Mouse (Mus musculus): ENCODE data around the gene Mutyh. TPM values are rescaled to one million over a fixed set of nuclear protein-coding genes. Genes with fewer than 3 reads are reported as not detected.

The Mutyh gene
- polyA plus RNA-seq, 1 experiment: 5.7 TPM

DNA sequence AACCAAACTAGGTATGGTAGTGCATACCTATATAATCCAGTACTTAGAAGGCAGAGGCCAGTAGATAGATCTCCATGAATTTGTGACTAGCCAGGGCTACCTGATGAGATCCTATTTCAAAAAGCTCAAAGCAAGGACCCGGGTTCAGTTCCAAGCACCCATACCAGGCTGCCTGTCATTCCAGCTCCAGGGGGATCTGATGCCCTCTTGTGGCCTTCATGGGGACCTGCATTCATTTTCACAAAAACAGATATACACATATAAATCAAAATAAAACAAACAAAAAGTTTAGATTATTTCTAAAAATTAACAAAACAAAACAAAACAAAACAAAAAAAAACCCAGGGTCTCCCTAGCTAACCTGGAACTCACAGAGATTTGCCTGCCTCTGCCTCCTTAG, 20.9 kb upstream of the Mutyh start:
- no peaks in the 10 kb centered on the region; the same call in 1 of the 2 replicates for H3K4me1 ChIP-seq (ENCODE audit: control insufficient read depth, insufficient read depth, low read length)

DNA sequence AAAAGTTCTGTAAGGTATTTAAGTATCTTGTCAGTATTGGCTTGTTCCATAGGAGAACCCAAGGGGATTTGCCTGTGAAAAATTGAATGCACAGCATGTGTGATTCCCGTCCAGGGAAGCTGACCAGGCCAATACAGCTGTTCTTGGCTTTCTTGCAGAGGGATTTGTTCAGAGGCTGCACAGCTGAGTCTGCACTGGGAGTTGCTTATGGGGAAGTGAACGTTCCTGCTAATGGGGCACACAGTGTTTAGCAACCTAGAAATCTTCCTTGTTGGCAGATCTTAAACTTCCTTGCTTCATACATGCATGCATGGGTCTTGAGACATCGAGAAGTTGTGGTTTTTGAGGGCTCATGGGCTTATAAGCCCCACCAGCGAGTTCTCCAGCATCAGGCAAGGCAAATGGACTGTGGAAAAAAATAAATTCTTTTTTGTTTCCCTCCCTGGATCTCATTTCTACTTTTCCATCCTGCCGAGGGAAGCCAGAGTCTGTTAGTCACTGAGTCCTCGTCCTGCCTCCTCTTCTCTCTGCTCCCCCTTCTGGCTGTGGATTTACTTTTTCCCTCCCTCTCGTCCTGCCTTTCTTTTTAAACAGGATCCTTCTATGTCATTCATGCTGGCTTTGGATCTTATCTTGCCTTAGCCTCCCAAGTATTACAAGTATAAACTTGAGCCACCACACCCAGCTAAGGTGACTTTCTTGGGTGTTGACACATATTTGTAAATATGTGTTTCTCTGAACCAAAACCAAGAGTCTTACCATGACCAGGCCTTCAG, 19.4 kb upstream of the Mutyh start:
- no peak for TF ChIP-seq POLR2A (IDR thresholded peaks at IDR 0.05; ENCODE audit: extremely low read depth, insufficient read depth, low read length)
- TF ChIP-seq CTCF (IDR thresholded peaks at IDR 0.05; ENCODE audit: extremely low read depth, insufficient read depth, low read length): peak; percentile 30; the same call in 1 of the 2 replicates
- H3K27ac ChIP-seq (ENCODE audit: insufficient read depth, low read length): no peak overlapping the region

More for the DNA sequence above, 20.9 kb upstream of the Mutyh start:
- H3K27ac ChIP-seq (ENCODE audit: insufficient read depth, low read length): no peak overlapping the region
- no peak for TF ChIP-seq POLR2A (IDR thresholded peaks at IDR 0.05; ENCODE audit: extremely low read depth, insufficient read depth, low read length)
- TF ChIP-seq CTCF (IDR thresholded peaks at IDR 0.05; ENCODE audit: extremely low read depth, insufficient read depth, low read length): no peak
- no peak overlapping the region for H3K4me3 ChIP-seq (ENCODE audit: insufficient read depth, low read length)

DNA sequence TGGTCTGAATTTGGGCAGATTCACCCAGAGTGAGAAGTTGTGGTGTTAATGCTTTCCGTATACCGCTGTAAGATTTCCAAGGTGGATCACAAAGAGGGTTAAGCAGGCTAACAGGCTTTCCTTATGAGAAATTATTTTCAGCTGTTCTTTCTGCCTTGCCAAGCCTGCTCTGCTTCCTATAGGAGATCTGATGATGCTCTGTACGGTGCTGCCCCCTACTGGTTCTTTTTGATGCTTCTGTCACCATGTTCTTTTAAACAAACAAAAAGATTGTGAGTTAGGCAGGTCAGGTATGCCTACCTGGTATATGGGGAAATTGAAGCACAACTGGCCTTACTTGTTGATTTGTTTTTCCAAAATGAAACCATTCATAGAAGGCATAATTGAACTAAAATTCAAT, 18.6 kb upstream of the Mutyh start:
- no peak overlapping the region for H3K27ac ChIP-seq (ENCODE audit: insufficient read depth, low read length)
- H3K4me1 ChIP-seq (ENCODE audit: control insufficient read depth, insufficient read depth, low read length): no peaks in the 10 kb centered on the region; the same call in 1 of the 2 replicates
- no peak overlapping the region for H3K4me3 ChIP-seq (ENCODE audit: insufficient read depth, low read length)
- TF ChIP-seq CTCF (IDR thresholded peaks at IDR 0.05; ENCODE audit: extremely low read depth, insufficient read depth, low read length): peak; percentile 84
- no peak for TF ChIP-seq POLR2A (IDR thresholded peaks at IDR 0.05; ENCODE audit: extremely low read depth, insufficient read depth, low read length)

More for the DNA sequence above, 19.4 kb upstream of the Mutyh start:
- no peaks in the 10 kb centered on the region; the same call in 1 of the 2 replicates for H3K4me1 ChIP-seq (ENCODE audit: control insufficient read depth, insufficient read depth, low read length)
- no peak overlapping the region for H3K4me3 ChIP-seq (ENCODE audit: insufficient read depth, low read length)

DNA sequence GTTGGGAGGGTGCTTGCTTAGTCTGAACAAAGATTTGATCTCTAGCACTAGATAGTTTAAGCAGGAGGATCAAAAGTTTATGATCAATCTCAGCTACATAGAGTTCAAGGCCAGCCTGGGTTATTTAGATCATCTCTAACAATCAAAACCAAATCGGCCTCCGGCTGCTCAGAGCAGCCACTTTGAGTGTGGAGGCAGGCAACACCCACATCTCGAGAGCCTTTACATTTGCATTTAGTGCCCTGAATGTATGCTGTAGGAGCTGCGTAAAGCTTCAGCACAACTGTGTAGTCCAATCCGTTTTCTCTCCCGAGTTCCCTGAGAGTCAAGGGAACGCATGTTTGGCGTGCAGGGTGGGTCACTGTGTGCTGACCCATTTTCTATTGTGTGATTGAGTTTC, 15.1 kb upstream of the Mutyh start:
- Histone ChIP-seq H3K27ac (ENCODE audit: insufficient read depth, low read length) (no peak overlapping the region), H3K4me1 (ENCODE audit: control insufficient read depth, insufficient read depth, low read length) (no peaks in the 10 kb centered on the region; the same call in 1 of the 2 replicates), H3K4me3 (ENCODE audit: insufficient read depth, low read length) (no peak overlapping the region)
- no peak for TF ChIP-seq POLR2A (IDR thresholded peaks at IDR 0.05; ENCODE audit: extremely low read depth, insufficient read depth, low read length)
- no peak for TF ChIP-seq CTCF (IDR thresholded peaks at IDR 0.05; ENCODE audit: extremely low read depth, insufficient read depth, low read length)

DNA sequence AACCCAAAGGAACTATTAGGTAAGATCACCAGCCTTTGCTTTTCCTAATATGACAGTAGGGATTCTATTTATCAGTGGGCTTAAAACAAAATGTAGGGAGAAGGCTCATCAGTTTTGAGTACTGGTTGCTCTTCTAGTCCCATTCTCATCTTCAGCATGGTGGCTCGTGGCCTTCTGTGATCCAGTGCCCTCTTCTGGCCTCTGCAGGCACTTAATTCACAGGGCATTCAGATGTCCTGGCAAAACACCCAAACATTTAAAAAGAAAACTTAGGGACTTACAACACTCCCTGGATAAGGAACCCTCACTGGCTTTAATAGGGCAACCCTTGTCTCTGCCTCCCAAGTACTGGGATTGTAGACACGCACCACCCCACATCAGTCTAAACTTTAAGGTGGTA, 13.2 kb upstream of the Mutyh start:
- Histone ChIP-seq H3K4me3 (ENCODE audit: insufficient read depth, low read length) (no peak overlapping the region), H3K4me1 (ENCODE audit: control insufficient read depth, insufficient read depth, low read length) (no peaks in the 10 kb centered on the region), H3K27ac (ENCODE audit: insufficient read depth, low read length) (no peak overlapping the region)
- 0 out of 2 replicates have a peak, but pooled peaks have one; percentile 3 for TF ChIP-seq CTCF (IDR thresholded peaks at IDR 0.05; ENCODE audit: extremely low read depth, insufficient read depth, low read length)
- no peak for TF ChIP-seq POLR2A (IDR thresholded peaks at IDR 0.05; ENCODE audit: extremely low read depth, insufficient read depth, low read length)

DNA sequence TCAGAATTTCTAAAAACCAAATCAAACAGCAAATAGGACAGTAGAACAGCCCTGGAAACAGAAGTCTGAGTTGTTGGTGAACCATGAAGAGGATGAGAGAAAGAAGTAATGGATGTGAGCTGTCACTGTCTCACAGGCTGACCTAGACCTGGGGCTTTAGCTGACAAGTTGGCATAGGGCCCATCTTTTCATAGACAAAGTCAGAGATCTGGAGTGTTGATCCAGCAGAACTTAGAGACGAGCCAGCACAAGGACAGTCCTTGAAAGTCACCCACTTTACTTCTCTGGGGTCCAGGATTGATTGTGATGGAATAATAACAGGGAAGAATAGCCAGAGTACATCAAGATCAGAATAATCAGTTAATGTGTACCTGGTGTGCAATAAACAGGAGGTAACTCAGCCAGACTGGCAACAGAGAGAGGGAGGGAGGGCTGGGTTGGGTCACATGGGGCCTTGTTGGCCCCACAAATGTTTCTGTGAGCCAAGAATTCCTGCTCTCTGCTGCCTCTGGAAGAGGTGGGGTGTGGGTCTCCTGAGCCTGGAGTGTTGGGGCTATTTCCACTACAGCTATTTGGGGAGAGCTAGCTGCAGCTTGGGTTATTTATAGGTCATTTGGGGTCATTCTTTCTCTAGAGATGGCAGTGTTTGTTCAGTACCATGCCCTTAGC, 10.9 kb upstream of the Mutyh start:
- H3K4me1 ChIP-seq (ENCODE audit: control insufficient read depth, insufficient read depth, low read length): no peaks in the 10 kb centered on the region
- H3K27ac ChIP-seq (ENCODE audit: insufficient read depth, low read length): no peak overlapping the region
- no peak overlapping the region for H3K4me3 ChIP-seq (ENCODE audit: insufficient read depth, low read length)
- TF ChIP-seq POLR2A (IDR thresholded peaks at IDR 0.05; ENCODE audit: extremely low read depth, insufficient read depth, low read length) (no peak), CTCF (IDR thresholded peaks at IDR 0.05; ENCODE audit: extremely low read depth, insufficient read depth, low read length) (no peak)

DNA sequence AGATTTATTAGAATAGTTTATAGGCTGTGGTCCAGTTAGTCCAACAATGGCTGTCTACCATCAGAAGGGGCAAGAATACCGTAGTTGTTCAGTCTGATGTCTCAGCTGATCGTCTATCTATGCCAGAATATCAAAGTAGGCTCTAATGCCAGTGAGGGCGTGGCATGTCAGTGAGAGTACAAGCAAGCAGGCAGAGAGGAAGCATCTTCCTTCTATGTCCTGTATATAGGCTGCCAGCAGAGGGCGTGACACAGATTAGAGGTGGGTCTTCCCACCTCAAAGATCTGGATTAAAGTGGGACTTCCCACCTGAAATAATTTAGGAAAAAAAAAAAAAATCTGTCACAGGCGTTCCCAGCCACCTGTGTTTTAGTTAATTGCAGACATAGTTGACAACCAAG, 7.6 kb upstream of the Mutyh start:
- TF ChIP-seq CTCF (IDR thresholded peaks at IDR 0.05; ENCODE audit: extremely low read depth, insufficient read depth, low read length): peak; percentile 34
- TF ChIP-seq POLR2A (IDR thresholded peaks at IDR 0.05; ENCODE audit: extremely low read depth, insufficient read depth, low read length): no peak
- Histone ChIP-seq H3K27ac (ENCODE audit: insufficient read depth, low read length) (no peak overlapping the region), H3K4me1 (ENCODE audit: control insufficient read depth, insufficient read depth, low read length) (no peaks in the 10 kb centered on the region), H3K4me3 (ENCODE audit: insufficient read depth, low read length) (no peak overlapping the region)

DNA sequence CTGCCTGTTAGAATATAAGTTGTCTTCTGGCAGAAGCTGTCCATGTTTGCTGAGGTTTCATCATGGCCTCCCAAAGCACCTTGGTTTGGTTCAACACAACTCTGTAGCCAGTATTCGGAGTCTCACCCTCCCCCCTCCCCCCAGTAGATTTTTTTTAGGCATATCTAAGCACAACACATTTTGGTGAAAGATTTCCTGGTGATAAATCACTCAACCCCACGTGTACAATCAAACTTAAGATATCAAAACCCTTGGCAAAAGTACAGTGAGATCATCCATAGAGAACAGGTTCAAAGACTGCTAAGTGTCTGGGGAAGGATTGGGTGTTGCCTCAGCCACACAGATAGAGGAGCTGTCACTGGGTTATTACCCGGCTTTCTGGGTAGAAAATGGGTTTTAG, 3.5 kb downstream of the Mutyh start:
- TF ChIP-seq POLR2A (IDR thresholded peaks at IDR 0.05; ENCODE audit: extremely low read depth, insufficient read depth, low read length) (no peak), CTCF (IDR thresholded peaks at IDR 0.05; ENCODE audit: extremely low read depth, insufficient read depth, low read length) (no peak)
- 0 out of 2 replicates have a peak, but pooled peaks cover 2% of the 10 kb centered on the region for H3K4me1 ChIP-seq (ENCODE audit: control insufficient read depth, insufficient read depth, low read length)

DNA sequence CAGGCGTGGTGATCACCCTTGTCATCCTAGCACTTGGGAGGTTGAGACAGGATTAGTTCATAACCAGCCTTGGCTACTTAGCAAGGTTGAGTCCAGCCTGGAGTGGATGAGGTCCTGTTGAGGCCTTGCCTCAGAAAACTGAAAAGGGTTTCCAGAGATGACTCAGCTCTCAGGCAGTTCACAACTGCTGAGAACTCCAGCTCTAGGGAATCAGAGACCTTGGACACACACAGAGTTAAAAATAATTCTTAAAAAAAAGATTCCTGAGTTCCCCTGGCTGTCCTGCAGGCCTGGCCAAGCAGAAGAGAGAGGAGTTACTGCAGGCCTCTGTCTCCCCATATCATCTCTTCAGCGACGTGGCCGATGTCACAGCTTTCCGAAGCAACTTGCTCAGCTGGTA, 7.8 kb downstream of the Mutyh start:
- H3K4me1 ChIP-seq (ENCODE audit: control insufficient read depth, insufficient read depth, low read length): no peaks in the 10 kb centered on the region
- TF ChIP-seq CTCF (IDR thresholded peaks at IDR 0.05; ENCODE audit: extremely low read depth, insufficient read depth, low read length) (no peak), POLR2A (IDR thresholded peaks at IDR 0.05; ENCODE audit: extremely low read depth, insufficient read depth, low read length) (no peak)
- no peak overlapping the region for H3K27ac ChIP-seq (ENCODE audit: insufficient read depth, low read length)
- no peak overlapping the region for H3K4me3 ChIP-seq (ENCODE audit: insufficient read depth, low read length)

More for the DNA sequence above, 3.5 kb downstream of the Mutyh start:
- no peak overlapping the region for H3K4me3 ChIP-seq (ENCODE audit: insufficient read depth, low read length)
- no peak overlapping the region for H3K27ac ChIP-seq (ENCODE audit: insufficient read depth, low read length)

Data from cortical plate, adult 2 months (tissue).